Mouse (Mus musculus): Measurements from ENCODE around the gene Ncf2.

GRCm38 (mm10) chr1:152788121-152788660 is 11.8 kb upstream of the Ncf2 start:
- no peak for TF ChIP-seq POLR2A (IDR thresholded peaks at IDR 0.05; ENCODE audit: extremely low read depth, insufficient read depth, low read length)
- TF ChIP-seq CTCF (IDR thresholded peaks at IDR 0.05; ENCODE audit: extremely low read depth, insufficient read depth, low read length), result no peak
